Mouse (Mus musculus) megakaryocyte, embryonic 14.5 days (primary cell): ENCODE data around the gene Ercc2.

Source experiments
- FLI1 ChIP-seq: IDR thresholded peaks from 2 replicates; pipeline ENCODE4 v1.6.1; 2012; ENCODE audit warnings: low read length, inconsistent platforms, mixed read lengths
- GATA1 ChIP-seq: IDR thresholded peaks from 3 replicates; pipeline ENCODE4 v1.6.1; 2012; ENCODE audit warnings: mixed read lengths, low read length, inconsistent platforms, borderline replicate concordance

- TF ChIP-seq GATA1: no peak
- no peak for TF ChIP-seq FLI1
Measured at GRCm38 (mm10) chr7:19359892-19360641, 21.7 kb upstream of the Ercc2 start.
